Mouse (Mus musculus) embryonic facial prominence, embryonic 11.5 days (tissue): Measurements from ENCODE around the gene Trim59. TPM values are rescaled to one million over a fixed set of nuclear protein-coding genes. Genes with fewer than 3 reads are reported as not detected.
"Not testable (repeated sequence)": the region's sequence is repeated elsewhere in the genome, so short reads cannot be mapped to it uniquely, and the experiment has no call there.

Experiments used
- ATAC-seq: fragments of 200-750 bp; cut with Nextera tagmentation; replicated peaks from 2 replicates; pipeline ENCODE4 v1.8.0; 2017; ENCODE audit warnings: low read depth; ENCODE audit not compliant: insufficient number of reproducible peaks, low FRiP score, low TSS enrichment
- DNase-seq: peaks from one replicate; pipeline ENCODE4 v3.0.0-alpha.2; 2015; ENCODE audit warnings: low spot score
- H3K27ac ChIP-seq: fragments of 300-500 bp; sonication (generic); replicated peaks from 2 replicates; pipeline ENCODE4 v1.5.1; 2014; ENCODE audit warnings: mild to moderate bottlenecking, low read depth, low read length, control low read depth
- H3K27me3 ChIP-seq: fragments of 300-500 bp; sonication (generic); 2 replicates; pipeline ENCODE4 v1.6.1; 2014; ENCODE audit warnings: mild to moderate bottlenecking, low read length, moderate library complexity, mixed read lengths; ENCODE audit not compliant: control insufficient read depth, insufficient read depth
- H3K36me3 ChIP-seq: fragments of 300-500 bp; sonication (generic); replicated peaks from 2 replicates; pipeline ENCODE4 v1.6.1; 2014; ENCODE audit warnings: low read depth, mild to moderate bottlenecking, low read length, moderate library complexity, mixed read lengths; ENCODE audit not compliant: control insufficient read depth, insufficient read depth
- H3K4me1 ChIP-seq: fragments of 300-500 bp; sonication (generic); 2 replicates; pipeline ENCODE4 v1.6.1; 2014; ENCODE audit warnings: low read length, mixed read lengths; ENCODE audit not compliant: control insufficient read depth, insufficient read depth
- H3K4me2 ChIP-seq: fragments of 300-500 bp; sonication (generic); 2 replicates; pipeline ENCODE4 v1.6.1; 2014; ENCODE audit warnings: low read depth, mild to moderate bottlenecking, control low read depth, low read length, moderate library complexity
- H3K4me3 ChIP-seq: fragments of 300-500 bp; sonication (generic); 2 replicates; pipeline ENCODE4 v1.5.1; 2014; ENCODE audit warnings: low read depth, low read length, control low read depth
- H3K9ac ChIP-seq: fragments of 300-500 bp; sonication (generic); replicated peaks from 2 replicates; pipeline ENCODE4 v1.6.1; 2014; ENCODE audit warnings: mild to moderate bottlenecking, control low read depth, low read length
- H3K9me3 ChIP-seq: fragments of 300-500 bp; sonication (generic); replicated peaks from 2 replicates; pipeline ENCODE4 v1.6.1; 2016; ENCODE audit warnings: mild to moderate bottlenecking, low read length, inconsistent platforms, mixed read lengths; ENCODE audit not compliant: control insufficient read depth
- WGBS: fragments of 180-500 bp; shearing (Covaris S2); extraction: QIAGEN DNeasy Blood & Tissue Kit; methylation state at CpG from one replicate; pipeline ENCODE4 v1.1.7; 2014; 5-methylcytosine and 5-hydroxymethylcytosine counted together
- polyA plus RNA-seq: library from polyadenylated mRNA; unstranded; fragments of >200 nt; fragmentation: Nextera tagmentation; extraction: Ambion mirVana; gene quantifications from 2 replicates; pipeline ENCODE4 v1.2.1, GENCODE M21; 2014

Gene Trim59
- polyA plus RNA-seq, 1 experiment from 2014 or later, result 231 TPM

DNA sequence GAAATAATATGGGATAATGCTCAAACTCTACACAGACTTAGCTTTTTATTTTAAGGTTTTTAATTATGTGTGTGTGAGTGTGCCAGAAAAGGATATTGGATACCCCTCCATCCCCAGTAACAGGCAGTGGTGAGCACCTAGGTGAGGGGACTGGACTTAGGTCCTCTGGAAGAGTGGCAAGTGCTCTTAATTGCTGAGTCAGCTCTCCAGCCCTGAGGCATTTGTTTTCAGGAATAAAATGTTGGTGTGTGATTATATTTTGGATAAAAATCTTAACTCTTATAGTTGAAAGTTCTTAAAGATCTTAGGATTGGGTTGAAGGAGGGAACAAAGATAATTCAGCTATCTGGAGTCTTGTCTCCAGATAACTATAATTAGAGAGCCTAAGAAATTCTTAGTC lies 23.8 kb downstream of the Trim59 start:
- Histone ChIP-seq H3K4me3 (no peak overlapping the region), H3K9me3 (no peaks in the 10 kb centered on the region), H3K4me1 (no peaks in the 10 kb centered on the region), H3K27me3 (no peaks in the 10 kb centered on the region), H3K36me3 (peaks cover 18% of the 10 kb centered on the region), H3K4me2 (no peak overlapping the region), H3K27ac (no peak overlapping the region), H3K9ac (no peak overlapping the region)
- ATAC-seq (no peak), DNase-seq (no peak)

DNA sequence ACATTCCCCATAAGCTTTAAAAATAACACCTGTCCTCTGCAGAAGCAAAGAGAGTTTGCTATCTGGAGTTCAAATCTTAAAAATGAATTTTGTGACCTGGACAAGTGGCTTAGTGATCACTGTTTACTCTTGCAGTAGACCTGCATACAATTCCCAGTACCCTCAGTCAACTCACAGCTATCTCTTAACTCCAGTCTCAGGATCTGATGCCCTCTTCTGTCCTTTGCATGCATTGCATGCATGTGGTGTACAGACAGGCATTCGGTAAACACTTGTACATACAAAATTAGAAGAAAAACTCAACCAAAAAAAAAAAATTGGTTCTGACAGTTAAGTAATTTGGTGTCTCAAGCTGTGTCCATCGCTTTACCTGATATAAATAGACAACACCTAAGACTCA lies 24.3 kb downstream of the Trim59 start:
- ATAC-seq (no peak), DNase-seq (peak; percentile 24)
- Histone ChIP-seq H3K9ac (no peak overlapping the region), H3K4me3 (no peak overlapping the region), H3K9me3 (no peaks in the 10 kb centered on the region), H3K4me1 (no peaks in the 10 kb centered on the region), H3K27ac (no peak overlapping the region), H3K36me3 (peaks cover 16% of the 10 kb centered on the region), H3K27me3 (no peaks in the 10 kb centered on the region), H3K4me2 (no peak overlapping the region)
- WGBS, result 92% methylated on average over 2 of the region's 2 CpGs

DNA sequence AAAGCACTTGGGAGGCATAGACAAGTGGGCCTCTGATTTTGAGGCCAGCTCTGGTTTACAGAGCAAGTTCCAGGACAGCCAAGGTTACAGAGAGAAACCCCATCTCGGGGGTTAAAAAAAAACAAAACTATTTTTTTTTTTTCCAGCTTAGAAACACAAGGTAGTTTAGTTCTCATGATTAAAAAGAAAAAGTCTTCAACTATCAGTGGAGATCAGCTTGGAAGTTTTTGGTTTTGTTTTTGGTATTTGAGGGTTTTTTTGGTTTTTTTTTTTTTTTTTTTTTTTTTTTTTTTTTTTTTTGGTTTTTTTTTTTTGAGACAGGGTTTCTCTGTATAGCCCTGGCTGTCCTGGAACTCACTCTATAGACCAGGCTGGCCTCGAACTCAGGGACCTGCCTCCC lies 25.9 kb downstream of the Trim59 start:
- not testable (repeated sequence) for H3K4me2 ChIP-seq, H3K4me3 ChIP-seq, H3K9me3 ChIP-seq, H3K4me1 ChIP-seq, H3K27me3 ChIP-seq, H3K9ac ChIP-seq, DNase-seq, H3K27ac ChIP-seq, ATAC-seq
- WGBS, result 98% methylated on average over 2 of the region's 2 CpGs
- peaks cover 12% of the 10 kb centered on the region for H3K36me3 ChIP-seq

DNA sequence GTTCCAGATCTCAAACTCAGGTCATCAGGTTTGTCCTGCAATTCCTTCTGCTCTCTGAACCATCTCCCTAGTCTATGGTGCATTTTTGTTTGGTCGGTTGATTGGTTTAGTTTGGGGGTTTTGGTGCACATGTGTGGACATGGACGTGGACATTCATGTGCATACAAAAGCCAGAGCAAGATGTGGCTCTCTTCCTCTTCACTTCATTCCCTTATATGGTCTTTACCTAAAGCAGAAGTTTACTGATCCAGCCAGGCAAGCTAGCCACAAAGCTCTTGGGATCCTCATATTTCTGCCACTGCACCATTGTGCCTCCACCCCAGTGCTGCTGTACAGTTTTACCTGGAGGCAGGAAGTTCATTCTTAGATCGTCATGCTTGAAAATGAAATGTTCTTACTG lies 27.4 kb downstream of the Trim59 start:
- no peaks in the 10 kb centered on the region for H3K27me3 ChIP-seq
- no peak overlapping the region for H3K4me2 ChIP-seq
- no peaks in the 10 kb centered on the region for H3K4me1 ChIP-seq
- DNase-seq (no peak), ATAC-seq (no peak)
- H3K4me3 ChIP-seq, result no peak overlapping the region
- H3K9me3 ChIP-seq, result no peaks in the 10 kb centered on the region
- H3K36me3 ChIP-seq, result peaks cover 12% of the 10 kb centered on the region
- H3K9ac ChIP-seq, result no peak overlapping the region
- 89% methylated on average over 3 of the region's 3 CpGs for WGBS
- H3K27ac ChIP-seq, result no peak overlapping the region

DNA sequence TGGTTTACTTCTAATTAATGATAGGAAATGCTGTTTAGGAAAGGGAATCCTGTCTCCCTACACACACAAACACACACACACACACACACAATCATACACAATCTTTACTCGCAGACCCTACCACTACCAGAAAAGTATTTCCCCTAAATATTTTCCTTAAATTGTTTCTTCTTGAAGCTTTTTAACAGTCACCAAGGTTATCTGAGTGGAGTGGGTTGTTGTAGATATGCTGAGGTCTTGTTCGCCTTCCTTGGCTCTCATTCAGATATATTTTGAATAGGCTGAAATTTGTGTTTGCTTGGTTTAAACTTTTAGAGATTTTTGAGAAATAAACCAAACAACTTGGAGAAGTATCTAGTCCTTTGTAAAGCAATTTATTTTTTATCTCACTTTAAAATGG lies 35.7 kb downstream of the Trim59 start:
- no peaks in the 10 kb centered on the region for H3K9me3 ChIP-seq
- no peak overlapping the region for H3K27ac ChIP-seq
- ATAC-seq, result no peak
- no peak overlapping the region for H3K4me2 ChIP-seq
- no peak overlapping the region for H3K4me3 ChIP-seq
- no peaks in the 10 kb centered on the region for H3K27me3 ChIP-seq
- H3K36me3 ChIP-seq, result no peaks in the 10 kb centered on the region
- H3K9ac ChIP-seq, result no peak overlapping the region
- DNase-seq, result no peak
- 91% methylated on average over 2 of the region's 2 CpGs for WGBS
- H3K4me1 ChIP-seq, result no peaks in the 10 kb centered on the region

DNA sequence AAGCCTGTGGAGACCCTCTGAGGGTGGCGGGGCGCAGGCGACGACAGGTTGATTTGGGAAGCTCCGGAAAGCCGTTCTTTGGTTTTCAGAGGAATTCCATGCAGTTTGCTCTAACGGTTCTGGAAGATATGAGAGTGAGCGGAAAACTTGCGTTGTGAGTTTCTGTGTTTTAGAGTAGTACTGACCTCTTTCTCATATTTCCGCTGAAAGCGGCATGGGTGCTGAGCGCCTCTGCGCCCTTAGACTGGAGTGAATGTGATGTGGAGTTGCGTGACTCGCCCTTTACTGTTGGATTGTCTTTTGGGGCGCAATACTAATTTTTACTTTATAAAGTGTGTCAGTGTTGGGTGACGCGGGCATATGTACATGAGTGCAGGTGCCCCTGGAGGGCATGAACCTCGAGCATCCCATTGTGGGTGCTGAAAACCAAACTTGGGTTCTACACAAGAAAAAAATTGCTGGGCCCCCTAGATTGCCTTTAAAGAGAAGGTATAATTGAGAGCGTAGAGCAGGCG lies 38.3 kb downstream of the Trim59 start:
- no peak for ATAC-seq
- Histone ChIP-seq H3K27me3 (no peaks in the 10 kb centered on the region), H3K4me2 (peak overlapping the region; percentile 84), H3K27ac (no peak overlapping the region), H3K36me3 (no peaks in the 10 kb centered on the region), H3K9me3 (no peaks in the 10 kb centered on the region), H3K4me1 (no peaks in the 10 kb centered on the region), H3K4me3 (peak overlapping the region; percentile 97), H3K9ac (peak overlapping the region; percentile 96)
- DNase-seq, result no peak
- 8% methylated on average over 21 of the region's 21 CpGs for WGBS

DNA sequence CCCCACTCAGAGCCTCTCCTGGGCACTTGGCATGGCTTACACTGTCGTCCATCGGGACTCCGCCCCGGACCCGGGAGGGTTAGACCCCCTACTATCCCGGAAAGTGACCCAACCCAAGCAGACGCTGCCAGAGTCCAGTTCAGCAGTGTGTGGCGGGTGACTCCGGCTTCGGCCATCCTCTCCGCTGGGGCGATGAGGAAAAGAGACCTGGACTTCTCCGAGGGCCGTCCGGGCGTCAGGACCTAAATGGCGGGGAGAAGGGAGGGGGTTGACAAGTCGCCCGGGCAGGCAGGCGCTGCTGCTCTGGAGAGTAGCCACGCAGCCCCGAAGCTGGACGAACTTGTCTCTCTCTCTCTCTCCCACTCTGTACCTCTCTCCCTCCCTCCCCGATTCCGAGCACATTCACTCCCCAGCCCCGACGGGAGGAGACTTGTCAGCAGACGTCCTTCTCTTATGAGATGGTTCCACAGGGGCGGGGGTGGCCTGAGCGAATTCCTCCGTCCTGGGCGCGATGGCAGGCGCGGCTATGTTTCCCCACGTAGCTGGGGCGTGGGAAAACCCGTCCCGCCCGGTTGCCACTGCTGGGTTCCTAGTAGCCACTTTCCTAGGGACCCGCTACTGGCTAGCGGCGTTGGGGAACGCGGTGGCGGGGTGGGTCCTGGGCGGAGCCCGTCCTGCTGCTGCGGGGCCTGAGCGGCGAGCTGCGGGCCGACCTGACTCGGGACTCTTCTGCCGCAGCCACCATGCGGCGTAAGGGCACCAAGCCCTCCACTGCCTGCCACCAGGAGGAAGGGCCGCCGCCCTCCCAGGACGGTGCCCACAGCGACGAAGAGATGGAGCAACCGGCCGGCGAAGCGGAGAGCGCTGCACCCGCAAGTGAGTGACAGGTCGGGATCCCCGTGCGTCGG lies 39.0 kb downstream of the Trim59 start:
- DNase-seq, result peak; percentile 48

More for the DNA sequence above, 39.0 kb downstream of the Trim59 start:
- Histone ChIP-seq H3K36me3 (no peaks in the 10 kb centered on the region), H3K4me1 (no peaks in the 10 kb centered on the region), H3K4me3 (peak overlapping the region; percentile 97), H3K27ac (peak overlapping the region; percentile 93), H3K4me2 (peak overlapping the region; percentile 84), H3K9ac (peak overlapping the region; percentile 96), H3K9me3 (no peaks in the 10 kb centered on the region), H3K27me3 (no peaks in the 10 kb centered on the region)
- WGBS, result under 1% methylated on average over 67 of the region's 72 CpGs
- peak; percentile 80 for ATAC-seq
